Mouse (Mus musculus) CH12F3 (cell line): Measurements from ENCODE around the gene Foxp1.

ENCODE experiments used
- in situ Hi-C: fragments of 300-500 bp; cut with MboI; formaldehyde crosslinking; loops from 2 replicates; pipeline ENCODE4 v1.14.3; 2020; ENCODE audit warnings: low sequenced_read_pairs

Foxp1 gene

GRCm38 (mm10) chr6:99009771-99010170 is 512.8 kb downstream of the Foxp1 start:
- in situ Hi-C loops = no loop called here

- in situ Hi-C loops = no loop called here
Measured at GRCm38 (mm10) chr6:99008565-99008964, 514.0 kb downstream of the Foxp1 start.

- in situ Hi-C loops = no loop called here
Measured at GRCm38 (mm10) chr6:99007542-99007941, 515.0 kb downstream of the Foxp1 start.

- in situ Hi-C loops = no loop called here
Measured at GRCm38 (mm10) chr6:99004255-99004997, 518.1 kb downstream of the Foxp1 start.

- in situ Hi-C loops = no loop called here
Measured at GRCm38 (mm10) chr6:99003108-99003709, 519.3 kb downstream of the Foxp1 start.

GRCm38 (mm10) chr6:99001637-99002036 is 520.9 kb downstream of the Foxp1 start:
- in situ Hi-C loops = no loop called here

GRCm38 (mm10) chr6:98998971-98999932 is 523.3 kb downstream of the Foxp1 start:
- in situ Hi-C loops = no loop called here

GRCm38 (mm10) chr6:98997742-98998141 is 524.8 kb downstream of the Foxp1 start:
- in situ Hi-C loops = no loop called here

- in situ Hi-C loops = no loop called here
Measured at GRCm38 (mm10) chr6:98996822-98997221, 525.7 kb downstream of the Foxp1 start.

GRCm38 (mm10) chr6:98996346-98996745 is 526.2 kb downstream of the Foxp1 start:
- in situ Hi-C loops = no loop called here

- in situ Hi-C loops = no loop called here
Measured at GRCm38 (mm10) chr6:98995681-98996080, 526.8 kb downstream of the Foxp1 start.

GRCm38 (mm10) chr6:98994902-98995301 is 527.6 kb downstream of the Foxp1 start:
- in situ Hi-C loops = no loop called here

- in situ Hi-C loops = no loop called here
Measured at GRCm38 (mm10) chr6:98994104-98994787, 528.3 kb downstream of the Foxp1 start.

- in situ Hi-C loops = no loop called here
Measured at GRCm38 (mm10) chr6:98993231-98993630, 529.3 kb downstream of the Foxp1 start.

- in situ Hi-C loops = no loop called here
Measured at GRCm38 (mm10) chr6:98992772-98993147, 529.8 kb downstream of the Foxp1 start.

GRCm38 (mm10) chr6:98991900-98992771 is 530.4 kb downstream of the Foxp1 start:
- in situ Hi-C loops = no loop called here

- in situ Hi-C loops = no loop called here
Measured at GRCm38 (mm10) chr6:98987533-98988169, 534.9 kb downstream of the Foxp1 start.

GRCm38 (mm10) chr6:98985452-98985851 is 537.1 kb downstream of the Foxp1 start:
- in situ Hi-C loops = no loop called here

- in situ Hi-C loops = no loop called here
Measured at GRCm38 (mm10) chr6:98984626-98985025, 537.9 kb downstream of the Foxp1 start.
